Mouse (Mus musculus): Measurements from ENCODE around the gene Trib2. TPM values are rescaled to one million over a fixed set of nuclear protein-coding genes. Genes with fewer than 3 reads are reported as not detected.

The Trib2 gene
- polyA plus RNA-seq, 1 experiment from 2014 or later = 48.3 TPM

DNA sequence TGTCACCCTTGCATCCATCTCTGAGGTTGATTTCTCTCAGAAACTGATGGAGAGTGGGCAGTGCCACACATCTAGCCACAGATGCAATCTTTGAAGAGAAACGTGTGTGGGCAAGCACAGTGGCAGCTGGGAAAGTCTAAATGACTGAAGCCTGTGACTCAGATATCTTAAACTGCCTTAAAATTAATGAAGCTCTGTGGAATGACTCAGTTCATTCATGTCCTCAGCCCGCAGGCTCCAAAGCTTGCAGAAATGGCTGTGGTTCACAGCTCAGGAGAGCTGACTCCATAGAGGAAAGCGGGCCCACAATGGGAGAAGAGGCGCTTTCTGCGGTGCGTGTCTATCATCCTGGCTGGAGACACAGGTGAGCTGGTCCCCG, 15.9 kb upstream of the Trib2 start:
- Histone ChIP-seq H3K4me3 (no peak overlapping the region), H3K9ac (no peak overlapping the region), H3K4me2 (no peak overlapping the region), H3K36me3 (no peaks in the 10 kb centered on the region), H3K27me3 (no peaks in the 10 kb centered on the region), H3K27ac (no peak overlapping the region), H3K4me1 (replicated peaks) (no peaks in the 10 kb centered on the region), H3K9me3 (replicated peaks) (no peaks in the 10 kb centered on the region)
- 89% methylated on average over 7 of the region's 7 CpGs for WGBS
- no peak for ATAC-seq (replicated peaks; ENCODE audit: insufficient number of reproducible peaks, insufficient read depth, low FRiP score, low read depth)

DNA sequence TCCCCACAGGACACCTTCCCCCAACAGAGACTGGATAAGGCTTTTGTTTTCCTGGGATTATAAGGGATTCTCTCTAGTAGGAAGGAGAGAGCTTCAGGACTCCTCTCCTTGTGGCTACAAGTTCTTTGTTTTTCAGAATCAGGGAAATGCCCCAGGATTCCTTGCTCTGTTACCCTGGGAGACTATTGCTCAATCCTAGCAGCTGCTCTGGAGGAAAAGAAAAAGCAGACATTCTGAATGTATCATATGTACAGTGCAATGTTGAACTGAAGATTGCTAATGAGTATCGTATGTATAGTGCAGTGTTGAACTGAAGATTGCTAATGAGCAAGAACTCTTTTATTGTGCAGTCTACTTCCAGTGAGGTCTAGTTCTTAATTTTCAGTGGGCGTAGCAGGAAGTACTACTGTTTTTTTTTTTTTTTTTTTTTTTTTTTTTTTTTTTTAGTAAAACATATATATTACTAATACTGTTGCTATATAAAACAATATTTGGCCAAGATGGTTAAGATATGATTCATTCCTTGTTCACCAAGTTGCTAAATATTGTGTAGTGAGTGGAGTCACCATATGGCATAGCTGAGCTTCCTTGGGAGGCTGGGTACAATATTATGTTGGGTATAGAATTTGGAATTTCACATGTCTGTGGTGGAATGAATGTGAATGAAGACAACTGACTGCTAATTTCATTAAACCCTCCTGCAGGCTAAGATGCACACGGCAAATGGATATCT, 15.4 kb upstream of the Trib2 start:
- no peak overlapping the region for H3K4me2 ChIP-seq
- H3K27me3 ChIP-seq = no peaks in the 10 kb centered on the region
- 82% methylated on average over 3 of the region's 3 CpGs for WGBS
- no peak overlapping the region for H3K4me3 ChIP-seq
- ATAC-seq (replicated peaks; ENCODE audit: insufficient number of reproducible peaks, insufficient read depth, low FRiP score, low read depth) = no peak
- H3K27ac ChIP-seq = no peak overlapping the region
- H3K9me3 ChIP-seq (replicated peaks) = no peaks in the 10 kb centered on the region
- H3K9ac ChIP-seq = no peak overlapping the region
- no peaks in the 10 kb centered on the region for H3K36me3 ChIP-seq
- no peaks in the 10 kb centered on the region for H3K4me1 ChIP-seq (replicated peaks)

DNA sequence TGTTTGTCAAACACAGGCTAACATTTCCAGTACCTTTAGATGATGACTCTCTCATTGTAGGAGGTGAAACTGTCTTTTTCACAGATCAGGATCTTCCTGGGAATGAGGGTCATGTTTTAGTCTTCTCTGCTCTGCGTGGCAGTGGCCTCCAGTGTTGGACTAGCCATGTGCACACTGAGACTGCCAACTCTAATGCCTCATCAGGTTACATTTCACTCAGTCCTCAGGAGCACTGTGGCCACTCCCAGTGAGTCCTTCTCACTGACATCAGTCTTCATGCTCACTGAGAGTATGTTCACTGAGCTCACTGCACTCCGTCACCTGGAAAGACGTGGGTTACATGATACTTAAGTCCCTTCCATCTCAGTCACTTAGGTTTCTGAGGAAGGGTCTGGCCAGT, 14.0 kb upstream of the Trib2 start:
- no peak overlapping the region for H3K9ac ChIP-seq
- H3K9me3 ChIP-seq (replicated peaks) = no peaks in the 10 kb centered on the region
- no peak overlapping the region for H3K4me2 ChIP-seq
- no peaks in the 10 kb centered on the region for H3K36me3 ChIP-seq
- H3K27ac ChIP-seq = no peak overlapping the region
- H3K27me3 ChIP-seq = no peaks in the 10 kb centered on the region
- 86% methylated on average over 3 of the region's 3 CpGs for WGBS
- no peak overlapping the region for H3K4me3 ChIP-seq
- ATAC-seq (replicated peaks; ENCODE audit: insufficient number of reproducible peaks, insufficient read depth, low FRiP score, low read depth) = no peak
- no peaks in the 10 kb centered on the region for H3K4me1 ChIP-seq (replicated peaks)

DNA sequence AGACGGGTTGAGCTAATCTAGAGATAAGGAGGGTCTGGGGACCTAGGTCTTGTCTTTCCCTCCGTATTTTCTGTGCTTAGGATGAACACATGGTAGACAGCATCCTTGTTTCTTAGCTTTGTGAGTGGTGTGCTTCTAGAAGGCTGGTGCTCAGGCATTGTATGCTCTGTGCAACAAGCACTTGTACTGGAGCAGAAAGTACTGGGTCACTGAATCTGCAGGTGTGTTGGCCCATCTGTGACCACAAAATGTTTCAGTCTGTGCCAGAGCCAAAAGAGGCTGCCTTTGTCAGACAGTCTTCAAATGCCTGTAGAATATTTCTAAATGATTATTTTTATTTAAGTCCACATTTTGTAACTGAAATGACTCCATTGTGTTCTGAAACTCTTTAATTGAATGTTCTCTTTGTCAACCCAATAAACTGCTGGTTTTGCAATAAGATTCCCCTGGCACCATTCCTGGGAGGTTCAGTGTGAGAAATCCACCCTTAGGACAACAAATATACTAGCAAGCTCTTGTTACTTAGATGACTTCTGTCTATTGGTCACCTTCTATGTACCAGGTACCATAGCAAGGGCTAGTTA, 12.2 kb upstream of the Trib2 start:
- Histone ChIP-seq H3K4me2 (no peak overlapping the region), H3K9ac (no peak overlapping the region), H3K36me3 (no peaks in the 10 kb centered on the region), H3K27ac (no peak overlapping the region), H3K9me3 (replicated peaks) (no peaks in the 10 kb centered on the region), H3K27me3 (no peaks in the 10 kb centered on the region), H3K4me1 (replicated peaks) (no peaks in the 10 kb centered on the region), H3K4me3 (no peak overlapping the region)
- 46% methylated on average over 2 of the region's 2 CpGs for WGBS
- no peak for ATAC-seq (replicated peaks; ENCODE audit: insufficient number of reproducible peaks, insufficient read depth, low FRiP score, low read depth)

DNA sequence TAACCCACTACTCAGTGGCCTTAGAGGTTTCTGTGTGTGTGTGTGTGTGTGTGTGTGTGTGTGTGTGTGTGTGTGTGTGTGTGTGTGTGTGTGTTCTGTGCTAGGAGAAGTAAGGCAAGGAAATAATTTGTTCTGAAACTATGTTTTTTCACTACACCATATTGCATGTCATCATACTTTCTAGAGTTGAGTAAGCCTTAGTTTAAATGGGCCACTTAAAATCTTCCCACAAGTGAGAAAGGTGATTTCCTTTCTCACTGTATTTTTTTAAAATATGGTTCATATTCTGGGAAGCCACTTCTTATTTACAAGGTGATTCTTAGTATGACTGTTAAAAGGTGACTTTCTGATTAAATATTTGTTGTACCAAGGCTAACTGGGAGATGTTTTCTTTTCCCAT, 4.3 kb upstream of the Trib2 start:
- Histone ChIP-seq H3K4me3 (no peak overlapping the region), H3K4me1 (replicated peaks) (peaks cover 7% of the 10 kb centered on the region), H3K27ac (no peak overlapping the region), H3K27me3 (no peaks in the 10 kb centered on the region), H3K36me3 (no peaks in the 10 kb centered on the region), H3K9ac (no peak overlapping the region), H3K4me2 (no peak overlapping the region), H3K9me3 (replicated peaks) (no peaks in the 10 kb centered on the region)
- ATAC-seq (replicated peaks; ENCODE audit: insufficient number of reproducible peaks, insufficient read depth, low FRiP score, low read depth) = no peak

DNA sequence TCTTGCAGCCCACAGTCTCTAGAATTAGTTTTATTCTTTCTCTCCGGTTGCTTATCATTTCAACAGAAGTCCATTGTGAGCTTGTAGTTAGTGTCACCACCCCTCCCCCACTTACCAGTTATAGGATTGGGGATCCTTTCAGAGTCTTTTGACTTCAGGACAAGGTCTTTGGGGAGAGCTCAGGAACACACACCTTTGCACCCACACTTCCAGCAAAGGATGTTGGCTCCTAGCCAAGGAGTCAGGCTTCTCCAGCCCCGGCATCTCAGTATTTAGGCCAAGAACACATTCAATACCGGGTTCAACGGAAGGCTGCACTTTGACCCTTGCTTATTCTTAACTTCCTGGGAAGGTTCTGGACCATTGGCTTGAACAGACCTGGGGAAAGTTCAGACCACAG, 643 bp upstream of the Trib2 start:
- Histone ChIP-seq H3K9ac (peak overlapping the region; percentile 59), H3K4me2 (peak overlapping the region; percentile 86), H3K4me3 (peak overlapping the region; percentile 82), H3K36me3 (no peaks in the 10 kb centered on the region), H3K4me1 (replicated peaks) (peaks cover 7% of the 10 kb centered on the region), H3K9me3 (replicated peaks) (no peaks in the 10 kb centered on the region), H3K27ac (peak overlapping the region; percentile 99), H3K27me3 (no peaks in the 10 kb centered on the region)
- 29% methylated on average over 4 of the region's 4 CpGs for WGBS
- ATAC-seq (replicated peaks; ENCODE audit: insufficient number of reproducible peaks, insufficient read depth, low FRiP score, low read depth) = no peak

DNA sequence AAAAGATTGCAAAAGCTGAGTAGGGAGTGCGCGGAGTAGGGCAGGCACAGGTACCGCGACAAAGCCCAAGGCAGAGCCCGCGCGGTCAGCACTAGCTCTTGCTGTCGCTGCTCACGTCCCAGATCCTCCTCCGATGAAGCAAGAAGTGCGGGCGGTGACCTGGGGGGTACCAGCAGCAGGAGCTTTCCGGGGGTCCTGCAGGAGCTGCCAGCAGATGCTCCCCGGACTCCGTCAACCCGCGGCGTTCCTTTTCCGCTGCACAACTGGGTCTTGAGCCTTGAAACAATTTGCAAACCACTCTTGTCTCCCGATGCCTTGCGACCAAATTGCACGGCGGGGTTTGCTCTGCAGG, 492 bp downstream of the Trib2 start:
- Histone ChIP-seq H3K4me1 (replicated peaks) (peaks cover 14% of the 10 kb centered on the region), H3K27me3 (no peaks in the 10 kb centered on the region), H3K36me3 (no peaks in the 10 kb centered on the region), H3K4me3 (peak overlapping the region; percentile 82), H3K9me3 (replicated peaks) (no peaks in the 10 kb centered on the region), H3K27ac (peak overlapping the region; percentile 99), H3K9ac (peak overlapping the region; percentile 94), H3K4me2 (peak overlapping the region; percentile 86)
- WGBS = under 1% methylated on average over 23 of the region's 23 CpGs
- ATAC-seq (replicated peaks; ENCODE audit: insufficient number of reproducible peaks, insufficient read depth, low FRiP score, low read depth) = peak; percentile 8

DNA sequence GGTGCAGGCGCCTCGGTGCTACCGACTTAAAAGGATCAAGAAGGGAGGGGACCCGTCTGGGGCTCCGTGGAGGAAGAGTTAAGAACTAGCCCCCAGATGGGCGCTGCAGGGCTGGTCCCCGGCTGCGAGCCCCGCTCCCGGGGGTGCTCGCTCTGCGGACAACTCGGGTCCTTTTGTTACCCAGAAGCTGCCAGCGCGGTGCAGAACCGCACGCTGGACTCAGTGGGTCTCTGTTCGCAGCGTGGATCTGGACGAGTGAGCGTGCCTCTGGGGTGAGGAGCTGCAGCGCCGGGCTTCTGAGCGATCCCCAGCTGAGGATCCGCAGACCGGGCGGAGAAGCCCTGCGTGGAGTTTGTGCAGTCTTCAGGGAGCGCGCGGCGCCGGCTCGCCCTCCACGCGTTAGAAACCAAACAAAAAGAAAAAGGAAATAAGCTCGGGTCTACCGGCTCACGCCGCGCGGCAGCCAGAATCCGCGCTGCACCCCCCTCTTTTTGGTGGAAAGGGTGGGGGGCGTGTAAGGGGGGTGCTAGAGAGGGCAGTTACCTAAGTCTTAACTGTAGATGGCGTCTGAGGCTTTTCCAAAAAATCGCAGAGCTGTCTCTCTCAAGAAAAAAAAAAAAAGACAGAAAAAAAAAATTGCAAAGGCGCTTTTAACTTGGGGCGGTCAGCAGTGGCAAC, 1.0 kb downstream of the Trib2 start:
- peak overlapping the region; percentile 99 for H3K27ac ChIP-seq
- H3K4me3 ChIP-seq = peak overlapping the region; percentile 82
- under 1% methylated on average over 49 of the region's 49 CpGs for WGBS
- peak overlapping the region; percentile 86 for H3K4me2 ChIP-seq
- no peaks in the 10 kb centered on the region for H3K36me3 ChIP-seq
- peak overlapping the region; percentile 94 for H3K9ac ChIP-seq
- peaks cover 18% of the 10 kb centered on the region for H3K4me1 ChIP-seq (replicated peaks)
- H3K27me3 ChIP-seq = no peaks in the 10 kb centered on the region
- H3K9me3 ChIP-seq (replicated peaks) = no peaks in the 10 kb centered on the region
- ATAC-seq (replicated peaks; ENCODE audit: insufficient number of reproducible peaks, insufficient read depth, low FRiP score, low read depth) = peak; percentile 41

DNA sequence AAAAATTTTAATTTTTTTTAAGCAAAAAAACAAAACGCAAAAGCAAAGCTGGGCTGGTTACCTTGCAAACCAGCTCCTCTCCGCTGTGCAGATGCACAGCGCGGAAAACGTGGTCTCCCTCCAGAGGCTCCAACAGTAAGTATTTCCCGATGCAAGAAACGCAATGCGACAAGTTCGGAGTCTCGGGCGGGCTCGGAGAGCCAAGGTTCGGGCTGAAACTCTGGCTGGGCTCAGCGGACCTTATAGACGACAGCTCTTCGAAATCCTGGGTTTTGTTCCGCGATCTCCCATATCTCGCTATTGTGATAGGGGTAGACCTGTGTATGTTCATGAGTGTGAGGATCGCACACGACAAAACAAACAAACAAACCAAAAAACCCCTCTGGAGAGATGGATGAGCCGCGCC, 1.5 kb downstream of the Trib2 start:
- Histone ChIP-seq H3K27ac (peak overlapping the region; percentile 99), H3K9me3 (replicated peaks) (no peaks in the 10 kb centered on the region), H3K36me3 (no peaks in the 10 kb centered on the region), H3K4me2 (peak overlapping the region; percentile 86), H3K4me3 (peak overlapping the region; percentile 82), H3K27me3 (no peaks in the 10 kb centered on the region), H3K4me1 (replicated peaks) (peaks cover 19% of the 10 kb centered on the region), H3K9ac (peak overlapping the region; percentile 94)
- no peak for ATAC-seq (replicated peaks; ENCODE audit: insufficient number of reproducible peaks, insufficient read depth, low FRiP score, low read depth)
- WGBS = under 1% methylated on average over 23 of the region's 23 CpGs

DNA sequence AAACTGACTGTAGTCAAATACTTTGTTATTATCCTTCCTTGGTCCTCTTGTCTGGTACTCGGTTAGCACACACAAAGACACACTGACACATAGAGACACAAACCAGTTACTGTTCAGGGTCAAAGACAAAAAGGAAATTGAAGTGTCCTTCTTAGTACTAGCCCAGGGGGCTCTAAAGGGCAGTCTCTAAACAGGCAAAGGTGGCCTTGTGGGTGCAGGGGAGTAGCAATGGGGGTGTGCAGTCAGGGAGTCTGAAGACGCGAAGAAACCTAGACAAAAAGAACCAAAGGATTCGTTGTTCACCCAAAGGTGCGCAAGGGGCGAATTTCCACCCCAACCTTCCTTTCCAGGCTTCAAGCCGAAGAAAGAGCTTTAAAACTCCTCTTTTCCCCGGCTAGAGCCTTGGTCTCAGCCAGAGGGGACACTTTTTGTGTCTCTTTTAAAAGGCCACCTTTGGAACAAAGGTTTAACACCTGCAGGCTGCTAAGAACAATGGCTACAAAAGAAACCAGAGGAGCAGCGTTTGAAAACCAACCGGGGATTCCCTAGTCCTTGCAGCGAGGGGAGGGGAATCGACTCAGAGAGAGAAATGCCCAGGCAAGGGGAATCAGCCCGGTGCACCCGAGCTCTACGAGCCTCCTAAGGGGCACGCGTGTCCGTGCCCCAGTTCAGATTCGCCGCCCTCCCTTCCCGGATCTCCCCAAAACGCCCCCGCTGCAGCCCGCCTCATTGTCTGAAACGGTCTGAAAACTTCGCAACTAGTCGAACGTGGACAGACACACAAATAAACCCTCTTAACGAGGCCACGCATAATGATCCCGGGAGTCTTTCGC, 2.3 kb downstream of the Trib2 start:
- H3K4me1 ChIP-seq (replicated peaks) = peaks cover 25% of the 10 kb centered on the region
- no peaks in the 10 kb centered on the region for H3K9me3 ChIP-seq (replicated peaks)
- H3K36me3 ChIP-seq = peaks cover 3% of the 10 kb centered on the region; the same call in 1 of the 2 replicates
- H3K27ac ChIP-seq = peak overlapping the region; percentile 99
- under 1% methylated on average over 32 of the region's 32 CpGs for WGBS
- no peak for ATAC-seq (replicated peaks; ENCODE audit: insufficient number of reproducible peaks, insufficient read depth, low FRiP score, low read depth)
- peak overlapping the region; percentile 86 for H3K4me2 ChIP-seq
- H3K27me3 ChIP-seq = no peaks in the 10 kb centered on the region
- H3K4me3 ChIP-seq = peak overlapping the region; percentile 82
- peak overlapping the region; percentile 94 for H3K9ac ChIP-seq

DNA sequence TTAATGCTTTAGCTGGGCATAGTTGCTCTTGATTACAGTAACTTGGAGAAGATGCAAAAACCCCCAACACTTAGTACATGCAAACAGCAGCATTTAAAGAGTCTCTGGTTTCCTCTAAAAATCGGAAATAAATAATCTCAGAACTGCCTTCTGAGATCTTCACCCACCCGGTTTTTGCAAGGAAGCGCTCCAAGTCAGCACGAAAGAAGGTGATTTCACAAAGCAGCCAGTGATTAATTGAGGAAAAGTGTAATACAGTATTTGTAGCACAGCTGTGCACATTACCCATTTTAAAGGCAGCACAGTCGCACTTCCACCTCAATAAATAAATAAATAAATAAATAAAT, 2.9 kb downstream of the Trib2 start:
- Histone ChIP-seq H3K27me3 (no peaks in the 10 kb centered on the region), H3K4me2 (peak overlapping the region; percentile 86), H3K27ac (peak overlapping the region; percentile 99), H3K4me1 (replicated peaks) (peaks cover 26% of the 10 kb centered on the region), H3K9ac (peak overlapping the region; percentile 94), H3K9me3 (replicated peaks) (no peaks in the 10 kb centered on the region), H3K36me3 (peaks cover 10% of the 10 kb centered on the region), H3K4me3 (peak overlapping the region; percentile 82)
- ATAC-seq (replicated peaks; ENCODE audit: insufficient number of reproducible peaks, insufficient read depth, low FRiP score, low read depth) = no peak
- 12% methylated on average over 5 of the region's 5 CpGs for WGBS
